Mouse (Mus musculus): ENCODE measurements around the gene Ugt1a6b. TPM values are rescaled to one million over a fixed set of nuclear protein-coding genes. Genes with fewer than 3 reads are reported as not detected.
"Not testable (repeated sequence)": the region's sequence is repeated elsewhere in the genome, so short reads cannot be mapped to it uniquely, and the experiment has no call there.

The Ugt1a6b gene
- polyA plus RNA-seq (2015; fragmentation: Nextera tagmentation; extraction: Ambion mirVana): 0.11 and 0.29 TPM in 2 replicates

- not testable (repeated sequence) for H3K4me2 ChIP-seq (ENCODE audit: low read depth, low read length); H3K4me3 ChIP-seq (ENCODE audit: low read length); H3K9ac ChIP-seq (ENCODE audit: low read length); H3K4me1 ChIP-seq (ENCODE audit: control insufficient read depth, insufficient read depth, low read length); H3K36me3 ChIP-seq (ENCODE audit: control insufficient read depth, insufficient read depth); ATAC-seq (replicated peaks; ENCODE audit: extremely low read depth, insufficient read depth, low FRiP score); H3K9me3 ChIP-seq (replicated peaks; ENCODE audit: control insufficient read depth, low read length); H3K27me3 ChIP-seq (ENCODE audit: control insufficient read depth, insufficient read depth, low read length); H3K27ac ChIP-seq (ENCODE audit: low read length)
- 42% methylated on average over 2 of the region's 3 CpGs for WGBS
Observed at GRCm38 (mm10) chr1:88103019-88103418, at the start of gene Ugt1a6b. TSS of gene Ugt1a6b (plus strand) at chr1:88103252.

- no peak within 1 kb of the TSS for H3K27ac ChIP-seq (ENCODE audit: low read length)
- 79% methylated on average over 1 of the region's 1 CpGs for whole genome bisulfite sequencing
- ATAC-seq (replicated peaks; ENCODE audit: extremely low read depth, insufficient read depth, low FRiP score): no peak
- no peak within 1 kb of the TSS for H3K9ac ChIP-seq (ENCODE audit: low read length)
- H3K4me3 ChIP-seq (ENCODE audit: low read length): no peak within 1 kb of the TSS
- no peak within 1 kb of the TSS for H3K4me2 ChIP-seq (ENCODE audit: low read depth, low read length)
- H3K4me1 ChIP-seq (ENCODE audit: control insufficient read depth, insufficient read depth, low read length): no peaks in the 10 kb centered on the region
- no peaks in the 10 kb centered on the region for H3K27me3 ChIP-seq (ENCODE audit: control insufficient read depth, insufficient read depth, low read length)
- no peaks in the 10 kb centered on the region for H3K36me3 ChIP-seq (ENCODE audit: control insufficient read depth, insufficient read depth)
- no peaks in the 10 kb centered on the region for H3K9me3 ChIP-seq (replicated peaks; ENCODE audit: control insufficient read depth, low read length)
Observed at GRCm38 (mm10) chr1:88055088-88055487, 48.0 kb upstream of the Ugt1a6b start, which contains the start of gene Ugt1a10. TSS of gene Ugt1a10 (plus strand) at chr1:88055388.

- 53% methylated on average over 1 of the region's 2 CpGs for WGBS
- not testable (repeated sequence) for H3K4me1 ChIP-seq (ENCODE audit: control insufficient read depth, insufficient read depth, low read length); H3K27me3 ChIP-seq (ENCODE audit: control insufficient read depth, insufficient read depth, low read length); H3K36me3 ChIP-seq (ENCODE audit: control insufficient read depth, insufficient read depth); H3K4me2 ChIP-seq (ENCODE audit: low read depth, low read length); ATAC-seq (replicated peaks; ENCODE audit: extremely low read depth, insufficient read depth, low FRiP score); H3K27ac ChIP-seq (ENCODE audit: low read length); H3K4me3 ChIP-seq (ENCODE audit: low read length); H3K9ac ChIP-seq (ENCODE audit: low read length); H3K9me3 ChIP-seq (replicated peaks; ENCODE audit: control insufficient read depth, low read length)
Observed at GRCm38 (mm10) chr1:88066472-88067102, 36.5 kb upstream of the Ugt1a6b start.

GRCm38 (mm10) chr1:88070495-88070894 is 32.6 kb upstream of the Ugt1a6b start, which contains the start of gene Ugt1a9:
TSS of gene Ugt1a9 (plus strand) at chr1:88070800.
- Histone ChIP-seq H3K36me3 (ENCODE audit: control insufficient read depth, insufficient read depth) (no peaks in the 10 kb centered on the region), H3K9ac (ENCODE audit: low read length) (no peak within 1 kb of the TSS), H3K4me2 (ENCODE audit: low read depth, low read length) (no peak within 1 kb of the TSS), H3K9me3 (replicated peaks; ENCODE audit: control insufficient read depth, low read length) (no peaks in the 10 kb centered on the region; the same call in 1 of the 2 replicates), H3K27me3 (ENCODE audit: control insufficient read depth, insufficient read depth, low read length) (no peaks in the 10 kb centered on the region), H3K4me1 (ENCODE audit: control insufficient read depth, insufficient read depth, low read length) (no peaks in the 10 kb centered on the region), H3K4me3 (ENCODE audit: low read length) (no peak within 1 kb of the TSS), H3K27ac (ENCODE audit: low read length) (no peak within 1 kb of the TSS)
- ATAC-seq (replicated peaks; ENCODE audit: extremely low read depth, insufficient read depth, low FRiP score): no peak
- WGBS: 68% methylated on average over 2 of the region's 2 CpGs

- WGBS: 71% methylated on average over 4 of the region's 4 CpGs
- Histone ChIP-seq H3K4me1 (ENCODE audit: control insufficient read depth, insufficient read depth, low read length) (no peaks in the 10 kb centered on the region), H3K9me3 (replicated peaks; ENCODE audit: control insufficient read depth, low read length) (peaks cover 3% of the 10 kb centered on the region; the same call in 1 of the 2 replicates), H3K4me3 (ENCODE audit: low read length) (no peak overlapping the region), H3K9ac (ENCODE audit: low read length) (no peak overlapping the region), H3K4me2 (ENCODE audit: low read depth, low read length) (no peak overlapping the region), H3K36me3 (ENCODE audit: control insufficient read depth, insufficient read depth) (no peaks in the 10 kb centered on the region), H3K27me3 (ENCODE audit: control insufficient read depth, insufficient read depth, low read length) (no peaks in the 10 kb centered on the region), H3K27ac (ENCODE audit: low read length) (no peak overlapping the region)
- ATAC-seq (replicated peaks; ENCODE audit: extremely low read depth, insufficient read depth, low FRiP score): no peak
Observed at GRCm38 (mm10) chr1:88070902-88071301, 32.1 kb upstream of the Ugt1a6b start.

- no peaks in the 10 kb centered on the region for H3K4me1 ChIP-seq (ENCODE audit: control insufficient read depth, insufficient read depth, low read length)
- H3K9ac ChIP-seq (ENCODE audit: low read length): no peak overlapping the region
- no peak overlapping the region for H3K4me2 ChIP-seq (ENCODE audit: low read depth, low read length)
- no peaks in the 10 kb centered on the region for H3K36me3 ChIP-seq (ENCODE audit: control insufficient read depth, insufficient read depth)
- no peaks in the 10 kb centered on the region for H3K27me3 ChIP-seq (ENCODE audit: control insufficient read depth, insufficient read depth, low read length)
- 78% methylated on average over 2 of the region's 2 CpGs for WGBS
- no peak overlapping the region for H3K27ac ChIP-seq (ENCODE audit: low read length)
- ATAC-seq (replicated peaks; ENCODE audit: extremely low read depth, insufficient read depth, low FRiP score): no peak
- peaks cover 3% of the 10 kb centered on the region; the same call in 1 of the 2 replicates for H3K9me3 ChIP-seq (replicated peaks; ENCODE audit: control insufficient read depth, low read length)
- H3K4me3 ChIP-seq (ENCODE audit: low read length): no peak overlapping the region
Observed at GRCm38 (mm10) chr1:88074471-88074870, 28.6 kb upstream of the Ugt1a6b start.

- no peak overlapping the region for H3K4me2 ChIP-seq (ENCODE audit: low read depth, low read length)
- no peaks in the 10 kb centered on the region for H3K4me1 ChIP-seq (ENCODE audit: control insufficient read depth, insufficient read depth, low read length)
- ATAC-seq (replicated peaks; ENCODE audit: extremely low read depth, insufficient read depth, low FRiP score): no peak
- 86% methylated on average over 1 of the region's 1 CpGs for WGBS
- H3K9me3 ChIP-seq (replicated peaks; ENCODE audit: control insufficient read depth, low read length): peaks cover 3% of the 10 kb centered on the region; the same call in 1 of the 2 replicates
- no peaks in the 10 kb centered on the region for H3K27me3 ChIP-seq (ENCODE audit: control insufficient read depth, insufficient read depth, low read length)
- no peak overlapping the region for H3K4me3 ChIP-seq (ENCODE audit: low read length)
- no peak overlapping the region for H3K27ac ChIP-seq (ENCODE audit: low read length)
- no peak overlapping the region for H3K9ac ChIP-seq (ENCODE audit: low read length)
- no peaks in the 10 kb centered on the region for H3K36me3 ChIP-seq (ENCODE audit: control insufficient read depth, insufficient read depth)
Observed at GRCm38 (mm10) chr1:88077128-88077527, 25.9 kb upstream of the Ugt1a6b start.

GRCm38 (mm10) chr1:88081670-88082069 is 21.4 kb upstream of the Ugt1a6b start:
- no peak overlapping the region for H3K4me3 ChIP-seq (ENCODE audit: low read length)
- no peaks in the 10 kb centered on the region for H3K27me3 ChIP-seq (ENCODE audit: control insufficient read depth, insufficient read depth, low read length)
- ATAC-seq (replicated peaks; ENCODE audit: extremely low read depth, insufficient read depth, low FRiP score): no peak
- H3K4me1 ChIP-seq (ENCODE audit: control insufficient read depth, insufficient read depth, low read length): no peaks in the 10 kb centered on the region
- no peak overlapping the region for H3K27ac ChIP-seq (ENCODE audit: low read length)
- no peaks in the 10 kb centered on the region for H3K36me3 ChIP-seq (ENCODE audit: control insufficient read depth, insufficient read depth)
- H3K9me3 ChIP-seq (replicated peaks; ENCODE audit: control insufficient read depth, low read length): no peaks in the 10 kb centered on the region
- 74% methylated on average over 1 of the region's 1 CpGs for WGBS
- H3K4me2 ChIP-seq (ENCODE audit: low read depth, low read length): no peak overlapping the region
- no peak overlapping the region for H3K9ac ChIP-seq (ENCODE audit: low read length)

GRCm38 (mm10) chr1:88086125-88086524 is 16.9 kb upstream of the Ugt1a6b start:
- WGBS: 47% methylated on average over 1 of the region's 1 CpGs
- no peak overlapping the region for H3K4me2 ChIP-seq (ENCODE audit: low read depth, low read length)
- H3K36me3 ChIP-seq (ENCODE audit: control insufficient read depth, insufficient read depth): no peaks in the 10 kb centered on the region
- H3K9me3 ChIP-seq (replicated peaks; ENCODE audit: control insufficient read depth, low read length): no peaks in the 10 kb centered on the region
- no peak for ATAC-seq (replicated peaks; ENCODE audit: extremely low read depth, insufficient read depth, low FRiP score)
- H3K27me3 ChIP-seq (ENCODE audit: control insufficient read depth, insufficient read depth, low read length): no peaks in the 10 kb centered on the region
- H3K27ac ChIP-seq (ENCODE audit: low read length): no peak overlapping the region
- H3K9ac ChIP-seq (ENCODE audit: low read length): no peak overlapping the region
- no peak overlapping the region for H3K4me3 ChIP-seq (ENCODE audit: low read length)
- no peaks in the 10 kb centered on the region for H3K4me1 ChIP-seq (ENCODE audit: control insufficient read depth, insufficient read depth, low read length)

Measured in heart, embryonic 16.5 days (tissue).